Mouse (Mus musculus) lung, adult 2 months (tissue): ENCODE data around the gene Neto2.

Source experiments
- CTCF ChIP-seq: fragments of 200-500 bp; IDR thresholded peaks from 2 replicates; pipeline ENCODE4 v1.5.1; 2011; ENCODE audit warnings: mild to moderate bottlenecking, low read length, control low read depth; ENCODE audit not compliant: insufficient read depth
- POLR2A ChIP-seq: fragments of 200-500 bp; IDR thresholded peaks from 2 replicates; pipeline ENCODE4 v1.6.1; 2011; ENCODE audit warnings: low read depth, mild to moderate bottlenecking, control low read depth, low read length, borderline replicate concordance; ENCODE audit errors: extremely low read depth

- no peak for TF ChIP-seq POLR2A
- no peak for TF ChIP-seq CTCF
Measured at GRCm38 (mm10) chr8:85700751-85701351, at the start of gene Neto2.
